Mouse (Mus musculus) C2C12 (cell line): ENCODE data around the gene Fzd2.

Source experiments
- CTCF ChIP-seq: IDR thresholded peaks from one replicate; pipeline ENCODE4 v1.5.1; 2011; ENCODE audit not compliant: control insufficient read depth, insufficient read depth, insufficient read length
- MAX ChIP-seq: IDR thresholded peaks from one replicate; pipeline ENCODE4 v1.6.1; 2011; ENCODE audit warnings: mild to moderate bottlenecking, control low read depth
- MYOG ChIP-seq: IDR thresholded peaks from one replicate; pipeline ENCODE4 v1.6.1; 2011; ENCODE audit not compliant: control insufficient read depth, insufficient read length; ENCODE audit errors: extremely low read depth
- USF1 ChIP-seq: IDR thresholded peaks from one replicate; pipeline ENCODE4 v1.6.1; 2011; ENCODE audit warnings: low read depth, mild to moderate bottlenecking, control low read depth, moderate library complexity

- TF ChIP-seq CTCF (no peak), MAX (no peak), USF1 (no peak), MYOG (no peak)
Observed at GRCm38 (mm10) chr11:102619449-102619848, 15.3 kb downstream of the Fzd2 start.
